Mouse (Mus musculus): Measurements from ENCODE around the gene Ptprg. TPM values are rescaled to one million over a fixed set of nuclear protein-coding genes. Genes with fewer than 3 reads are reported as not detected.

The Ptprg gene
- total RNA-seq, 4 experiments from 2014 or later = 67.3 to 90.1 (median 75.5) TPM

DNA sequence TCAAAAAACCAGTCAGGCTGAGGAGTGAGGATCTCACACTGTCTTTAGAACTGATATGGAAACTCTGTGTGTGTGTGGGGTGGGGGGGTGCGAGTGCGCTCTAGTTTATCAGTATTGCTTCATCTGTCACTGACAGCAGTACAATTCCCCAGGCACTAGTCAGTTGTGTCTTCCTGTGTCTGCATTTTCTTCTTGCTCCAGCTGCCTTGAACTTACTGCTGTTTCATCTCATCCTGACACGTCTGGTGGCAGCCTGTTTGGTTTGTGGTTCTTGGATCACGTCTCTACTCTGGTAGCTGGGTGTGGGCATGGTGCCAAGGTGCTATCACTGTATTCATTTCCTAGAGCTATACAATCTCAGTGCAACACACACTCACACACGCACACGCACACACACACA is 64.0 kb downstream of the Ptprg start:
- no peak for DNase-seq (ENCODE audit: low spot score in 2 of 2)

DNA sequence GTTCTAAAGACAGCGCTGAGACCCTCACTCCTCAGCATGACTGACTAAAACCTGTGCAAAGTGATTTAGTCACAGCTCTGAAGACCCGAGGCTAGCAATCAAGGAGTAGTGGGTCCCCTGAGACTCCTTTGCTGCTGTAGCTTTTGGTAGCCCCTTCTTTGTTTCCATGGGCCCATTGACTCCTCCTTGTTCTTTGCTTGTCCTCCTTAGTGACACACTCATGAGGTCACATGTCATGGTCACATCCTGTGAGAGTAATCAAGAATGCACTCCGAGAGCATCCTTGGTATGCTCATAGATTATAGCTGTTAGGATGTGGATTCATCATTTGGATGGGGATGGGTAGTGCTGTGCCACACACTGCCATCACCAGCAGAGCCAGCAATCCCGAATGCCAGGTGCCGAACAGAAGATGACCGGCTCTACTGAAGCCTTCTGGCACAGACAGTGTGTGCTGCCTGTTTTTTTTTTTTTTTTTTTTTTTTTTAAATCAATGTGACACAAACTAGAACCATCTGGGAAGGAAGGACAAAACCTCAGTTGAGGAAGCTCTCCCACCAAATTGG is 64.9 kb downstream of the Ptprg start:
- DNase-seq (ENCODE audit: low spot score in 2 of 2) = no peak

DNA sequence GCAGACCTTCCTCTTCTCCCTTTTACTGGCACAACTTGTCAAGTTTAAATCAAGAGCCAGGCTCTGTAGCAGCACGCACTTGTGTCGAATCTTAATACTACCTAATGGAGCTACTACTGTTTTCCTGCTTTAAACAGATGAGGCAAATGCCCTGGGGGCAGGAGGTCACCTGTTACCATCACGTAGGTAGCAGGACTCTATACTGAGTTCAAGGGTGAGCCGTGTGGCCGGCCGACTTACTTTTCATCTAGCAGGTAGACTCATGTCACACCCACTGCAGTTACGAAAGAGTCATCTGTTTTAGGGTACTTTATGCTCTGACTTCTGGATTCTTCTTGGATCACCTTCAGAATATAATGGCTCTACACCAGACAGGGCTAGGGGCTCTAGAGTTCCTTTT is 66.3 kb downstream of the Ptprg start:
- DNase-seq (ENCODE audit: low spot score in 2 of 2) = no peak

DNA sequence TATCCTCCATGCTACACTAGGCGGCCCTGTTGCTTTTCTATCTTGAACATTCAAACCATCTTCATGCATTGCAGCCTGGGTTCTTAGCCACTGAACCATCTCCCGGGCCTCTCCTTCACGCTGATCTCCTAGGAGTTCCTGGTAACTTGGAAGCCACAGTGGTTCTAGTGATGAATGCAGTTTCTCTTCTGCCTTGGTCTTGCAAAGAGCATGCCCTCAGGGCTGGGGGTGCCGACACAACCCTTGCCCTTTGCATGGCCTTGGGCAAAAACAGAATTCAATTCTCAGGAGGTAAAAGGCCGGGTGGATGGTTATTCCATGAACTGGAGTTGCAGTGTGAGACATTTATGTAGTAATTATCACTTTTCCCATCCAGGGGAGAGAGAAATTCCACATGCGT is 67.0 kb downstream of the Ptprg start:
- no peak for DNase-seq (ENCODE audit: low spot score in 2 of 2)

DNA sequence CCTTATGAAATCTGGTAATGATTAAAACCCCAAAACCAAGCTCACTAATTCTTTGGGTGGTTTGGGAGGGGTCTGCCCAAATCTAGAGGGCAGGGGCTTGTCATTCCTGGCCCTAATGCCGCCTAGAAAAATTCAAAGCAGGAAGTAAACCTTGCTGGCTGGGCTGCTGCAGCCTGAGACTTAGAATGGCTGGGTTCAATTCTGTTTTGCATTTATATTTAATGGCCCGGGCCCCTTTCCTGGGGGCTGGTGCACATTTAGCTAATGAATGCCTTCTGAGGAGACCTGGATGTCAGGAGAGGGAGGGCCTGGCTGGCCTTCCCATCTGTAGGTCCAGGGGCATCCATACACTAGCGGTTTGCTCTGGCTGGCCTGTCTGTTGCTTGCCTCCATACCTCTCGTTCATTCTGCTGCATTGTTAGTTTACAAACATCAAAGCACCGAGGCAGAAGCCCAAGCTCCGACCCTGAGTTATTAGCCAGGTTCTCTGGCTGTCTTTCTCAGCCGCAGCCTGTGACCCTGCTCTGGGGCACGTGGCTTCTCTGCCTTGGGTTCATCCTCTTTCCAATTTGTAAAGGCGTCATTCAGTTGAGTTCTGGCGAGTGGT is 67.7 kb downstream of the Ptprg start:
- DNase-seq (ENCODE audit: low spot score in 2 of 2) = no peak

DNA sequence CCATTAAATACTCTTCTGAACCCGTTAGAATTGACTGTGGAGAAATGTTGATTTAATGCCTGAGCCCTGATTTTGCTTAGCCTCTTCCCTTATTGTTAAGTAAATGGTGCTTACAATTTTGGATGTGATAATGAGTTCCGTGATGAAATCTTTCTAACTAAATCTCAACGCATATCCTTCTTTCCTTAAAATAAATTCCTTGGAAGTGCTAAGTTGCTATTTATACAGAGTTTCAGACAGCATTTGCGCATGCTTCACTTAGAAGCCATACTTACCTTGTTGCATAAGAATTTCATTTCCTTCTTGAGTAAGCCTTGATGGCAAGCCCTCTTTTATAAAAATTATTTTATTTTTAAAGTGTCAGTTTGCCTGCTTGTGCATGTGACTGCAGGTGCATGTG is 70.2 kb downstream of the Ptprg start:
- DNase-seq (ENCODE audit: low spot score in 2 of 2) = no peak

DNA sequence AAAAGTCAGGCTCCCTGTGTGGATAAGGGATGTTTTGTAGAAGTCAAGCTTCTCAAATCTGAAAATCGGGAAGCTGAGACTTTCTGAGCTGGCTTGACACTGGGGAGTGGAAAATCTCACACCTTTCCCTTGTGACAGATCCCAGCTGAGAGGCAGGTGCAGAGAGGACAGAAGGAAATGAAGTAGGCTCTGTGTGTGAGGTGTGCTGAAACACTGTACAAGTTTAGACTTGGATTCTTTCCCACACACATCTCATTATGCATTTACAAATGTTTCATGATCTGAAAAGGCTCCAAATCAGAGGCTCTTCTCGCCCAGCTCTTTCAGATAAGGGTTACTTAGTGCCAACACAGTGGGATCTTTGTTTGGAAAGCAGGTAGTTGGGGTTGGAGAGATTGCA is 77.4 kb downstream of the Ptprg start:
- no peak for DNase-seq (ENCODE audit: low spot score in 2 of 2)

DNA sequence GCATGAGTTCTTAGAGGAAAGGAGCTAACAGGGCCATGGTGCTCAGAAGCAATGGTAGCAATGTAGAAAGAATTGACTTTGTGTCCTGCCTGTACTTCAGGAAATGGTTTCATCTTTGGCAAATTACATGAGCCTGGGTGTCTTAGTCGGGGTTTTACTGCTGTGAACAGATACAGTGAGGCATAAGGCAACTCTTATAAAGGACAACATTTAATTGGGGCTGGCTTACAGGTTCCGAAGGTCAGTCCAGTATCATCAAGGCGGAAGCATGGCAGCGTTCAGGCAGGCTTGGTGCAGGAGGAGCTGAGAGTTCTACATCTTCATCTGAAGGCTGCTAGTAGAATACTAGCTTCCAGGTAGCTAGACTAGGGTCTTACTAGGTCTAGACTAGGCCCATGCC is 78.2 kb downstream of the Ptprg start:
- DNase-seq (ENCODE audit: low spot score in 2 of 2) = no peak

DNA sequence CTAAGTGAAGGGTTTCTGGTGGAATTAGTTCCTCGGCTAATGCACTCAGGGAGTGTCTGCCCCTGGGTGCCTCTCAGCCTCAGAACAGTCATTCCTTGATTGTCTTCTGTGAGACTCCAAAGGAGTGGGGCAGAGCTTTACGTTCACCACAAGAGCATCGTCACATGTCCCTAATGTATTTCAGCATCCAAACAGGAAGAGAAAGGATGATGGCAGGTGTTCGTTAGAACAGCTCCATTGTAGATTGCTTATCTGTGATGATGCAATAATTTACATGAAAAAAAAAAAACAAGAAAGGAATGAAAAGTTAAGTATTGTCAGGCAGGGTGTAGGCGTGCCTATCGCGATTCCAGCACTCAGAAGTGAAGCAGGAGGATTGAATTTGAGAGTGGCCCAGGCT is 84.3 kb downstream of the Ptprg start:
- DNase-seq (ENCODE audit: low spot score in 2 of 2) = no peak

DNA sequence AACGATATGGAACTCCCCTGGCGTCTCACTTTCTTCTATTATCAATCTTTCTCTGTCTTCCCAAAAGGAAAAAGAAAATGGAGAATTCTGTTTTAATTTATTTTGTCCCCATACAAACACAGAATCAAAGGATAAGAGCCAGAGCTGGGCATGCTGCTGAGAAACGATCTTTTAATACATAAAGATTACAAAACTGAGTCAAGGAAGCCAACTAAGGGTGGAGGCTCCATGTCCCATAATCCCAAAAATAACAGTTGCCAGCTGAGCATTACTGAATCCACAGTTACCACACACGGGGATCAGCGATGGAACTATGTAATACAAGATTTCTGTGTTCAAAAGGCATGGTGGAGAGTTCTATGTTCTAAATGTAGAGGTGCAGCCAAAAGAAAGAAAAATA is 86.0 kb downstream of the Ptprg start:
- no peak for DNase-seq (ENCODE audit: low spot score in 2 of 2)

DNA sequence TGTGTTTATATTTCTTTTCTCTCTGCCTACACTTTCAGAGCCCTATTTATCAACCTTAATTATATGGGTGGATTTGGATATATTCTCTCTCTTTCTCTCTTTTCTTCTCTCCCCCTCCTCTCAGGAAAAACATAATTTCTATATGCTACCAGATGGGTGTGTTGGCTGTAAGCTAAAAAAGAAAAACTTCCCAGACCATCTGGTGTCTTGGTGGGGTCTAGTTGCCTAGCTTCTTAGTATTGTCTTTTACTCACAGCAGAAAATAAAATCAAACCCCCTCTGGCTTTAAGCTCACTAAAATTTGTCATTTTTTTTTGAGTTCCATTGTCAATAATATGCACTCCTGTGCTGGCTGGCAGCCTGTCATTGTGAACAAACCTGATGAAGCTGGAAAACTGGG is 87.0 kb downstream of the Ptprg start:
- no peak for DNase-seq (ENCODE audit: low spot score in 2 of 2)

DNA sequence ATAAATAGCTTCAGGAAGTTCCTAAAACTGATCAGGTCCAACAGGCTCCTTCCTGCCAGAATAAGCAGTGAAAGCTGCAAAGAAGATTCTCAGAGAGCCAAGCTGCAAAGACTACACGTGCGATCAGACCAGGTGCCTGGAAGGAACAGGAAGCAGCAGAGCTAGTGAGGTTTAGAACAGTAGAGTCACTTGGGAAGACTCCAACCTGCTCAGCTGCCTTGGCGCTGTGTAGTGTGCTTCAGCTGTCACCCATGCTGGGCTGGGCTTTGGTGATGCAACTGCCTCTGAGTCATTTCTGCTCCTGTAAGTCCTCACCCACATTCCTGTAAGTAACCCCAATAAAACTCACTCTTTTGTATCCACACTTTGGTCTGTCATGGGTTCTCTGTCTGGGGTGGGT is 87.7 kb downstream of the Ptprg start:
- DNase-seq (ENCODE audit: low spot score in 2 of 2) = peak in 1 of 2 experiments; percentile 60

DNA sequence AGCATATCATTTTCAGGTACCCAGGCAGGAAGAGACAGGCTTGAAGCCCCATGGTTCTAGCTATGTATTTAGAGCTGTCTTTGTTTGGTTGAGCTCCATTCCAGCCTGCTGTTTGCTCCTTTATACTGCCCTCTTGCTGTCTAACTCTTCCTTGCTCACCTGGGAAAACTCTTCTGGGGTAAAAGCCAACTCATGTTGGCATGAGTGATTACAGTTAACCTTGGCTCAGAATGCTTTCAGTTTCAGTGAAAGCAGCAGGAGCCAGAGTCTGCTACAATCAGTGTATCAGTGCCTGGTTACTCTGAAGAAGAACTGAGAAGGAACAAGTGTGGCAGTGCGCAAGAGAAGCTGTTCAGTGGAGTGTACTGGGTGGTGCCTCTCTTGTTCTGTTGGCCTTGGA is 89.6 kb downstream of the Ptprg start:
- DNase-seq (ENCODE audit: low spot score in 2 of 2) = no peak

DNA sequence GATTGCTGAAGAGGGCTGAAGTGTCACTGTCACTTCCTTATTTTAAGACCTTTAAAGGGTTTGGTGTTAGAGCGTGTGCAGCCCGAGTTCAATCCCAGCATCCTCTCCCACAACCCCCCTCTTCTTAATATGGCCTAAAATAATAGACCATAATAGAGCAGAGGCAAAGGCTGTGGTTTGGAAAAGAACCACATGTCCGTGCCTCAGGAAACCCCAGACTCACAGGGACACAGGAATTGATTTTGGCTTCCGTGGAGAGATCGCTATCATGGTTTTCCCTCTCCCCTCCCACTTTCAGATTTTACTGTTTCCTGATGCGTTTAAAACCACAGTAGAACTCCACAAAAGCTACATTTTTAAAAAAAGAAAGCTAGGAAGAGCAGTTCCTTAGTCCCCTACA is 104.0 kb downstream of the Ptprg start:
- DNase-seq (ENCODE audit: low spot score in 2 of 2) = no peak

DNA sequence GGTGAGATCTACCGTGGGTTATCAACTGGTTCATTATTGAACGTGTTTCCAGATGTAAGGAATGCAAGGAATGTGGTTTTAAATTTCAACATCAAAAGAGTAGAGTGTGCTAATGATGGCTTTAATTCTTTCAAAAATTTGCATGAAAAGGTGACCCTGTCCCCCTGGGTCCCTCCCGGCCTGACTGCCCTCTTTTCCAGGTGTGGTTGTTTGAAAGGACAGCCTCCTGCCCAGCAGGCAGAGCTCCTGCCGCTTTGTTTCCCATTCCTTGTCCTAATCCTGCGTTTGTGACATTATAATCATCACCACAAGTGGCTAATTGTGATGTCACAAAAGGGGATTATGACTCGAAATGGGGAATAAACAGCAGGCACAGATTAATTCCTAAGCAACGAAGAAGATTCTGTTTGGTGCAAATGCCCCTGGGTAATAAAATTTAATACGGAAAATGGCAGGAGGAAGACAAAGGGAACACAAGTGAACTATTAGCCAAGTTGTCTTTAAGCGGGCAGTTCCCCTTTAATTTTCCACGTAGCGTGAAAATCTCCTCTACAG is 110.4 kb downstream of the Ptprg start:
- no peak for DNase-seq (ENCODE audit: low spot score in 2 of 2)

DNA sequence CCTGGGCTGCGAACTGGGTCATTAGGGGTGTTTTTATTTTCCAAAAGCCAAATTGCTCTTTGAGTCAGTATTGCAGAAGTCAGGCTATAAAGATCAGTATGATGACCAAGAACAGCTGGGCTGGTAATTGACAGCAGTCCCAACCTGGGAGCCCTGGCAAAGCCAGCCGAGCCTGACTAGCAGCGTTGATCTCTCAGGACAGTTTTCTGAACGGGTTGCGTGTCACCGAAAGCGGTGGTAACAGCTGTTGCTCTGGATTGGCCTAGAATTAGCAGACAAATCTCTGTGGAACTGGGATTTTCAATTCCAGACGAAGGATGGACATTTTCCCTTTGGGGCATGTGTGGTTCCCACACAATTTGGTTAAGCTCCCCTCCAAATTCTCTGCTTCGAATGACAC is 111.0 kb downstream of the Ptprg start:
- DNase-seq (ENCODE audit: low spot score in 2 of 2) = no peak

DNA sequence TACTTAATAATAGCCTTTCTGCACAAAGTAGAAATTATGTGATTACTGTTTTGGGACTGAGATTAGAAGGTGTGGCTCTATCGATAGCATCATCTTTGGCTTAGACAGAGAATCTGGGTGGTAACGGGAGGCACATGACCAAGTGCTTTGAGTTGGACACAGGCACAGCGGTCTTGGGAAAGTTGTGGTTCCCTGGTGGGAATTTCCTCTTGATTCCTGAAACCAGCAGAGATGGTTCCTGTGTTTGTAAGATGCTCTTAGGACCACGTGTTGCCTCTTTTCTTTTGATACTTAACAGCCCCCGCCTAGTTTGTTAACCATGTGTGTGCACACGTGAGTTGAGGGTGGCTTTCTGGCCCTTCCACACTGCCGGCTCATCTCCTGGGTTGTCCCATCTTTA is 111.7 kb downstream of the Ptprg start:
- DNase-seq (ENCODE audit: low spot score in 2 of 2) = no peak

DNA sequence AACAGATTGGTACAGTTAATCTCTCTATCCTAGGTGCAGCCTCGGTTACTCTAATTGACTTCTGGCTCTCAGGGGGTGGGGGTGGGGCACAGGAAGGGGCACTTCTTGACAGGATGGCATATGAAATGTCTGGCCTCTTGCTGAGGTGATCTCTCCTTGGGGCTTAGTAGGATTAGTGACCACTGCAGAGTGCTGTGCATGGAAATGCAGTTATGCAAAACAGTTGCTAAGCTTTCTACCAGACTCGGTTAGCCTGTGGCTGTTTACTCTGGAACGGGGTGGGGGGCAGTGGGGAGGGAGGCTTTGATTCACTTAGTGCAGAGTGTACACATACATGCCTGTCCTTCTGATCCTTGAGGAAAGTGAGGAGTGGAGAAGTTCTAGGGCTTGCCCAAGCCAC is 114.4 kb downstream of the Ptprg start:
- no peak for DNase-seq (ENCODE audit: low spot score in 2 of 2)

DNA sequence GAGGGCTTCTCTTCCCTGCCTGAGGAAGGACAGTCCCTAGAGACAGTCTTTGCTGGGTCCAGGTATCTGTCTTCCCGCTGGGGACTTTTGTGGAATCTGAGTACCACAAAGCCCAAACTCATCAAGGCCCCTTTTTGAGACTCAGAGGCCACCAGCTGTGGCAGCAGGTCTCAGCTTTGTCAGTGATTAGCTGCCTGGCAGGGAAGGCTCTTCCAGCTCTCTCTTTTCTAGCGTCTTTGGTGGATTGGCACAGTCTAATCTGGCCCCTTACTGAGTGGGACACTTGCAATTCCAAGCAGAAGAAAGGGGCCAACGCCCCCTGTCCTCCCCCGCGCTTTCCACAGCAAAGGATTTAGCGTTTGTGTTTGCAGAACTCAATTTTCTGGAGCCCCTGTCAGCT is 117.5 kb downstream of the Ptprg start:
- no peak for DNase-seq (ENCODE audit: low spot score in 2 of 2)

DNA sequence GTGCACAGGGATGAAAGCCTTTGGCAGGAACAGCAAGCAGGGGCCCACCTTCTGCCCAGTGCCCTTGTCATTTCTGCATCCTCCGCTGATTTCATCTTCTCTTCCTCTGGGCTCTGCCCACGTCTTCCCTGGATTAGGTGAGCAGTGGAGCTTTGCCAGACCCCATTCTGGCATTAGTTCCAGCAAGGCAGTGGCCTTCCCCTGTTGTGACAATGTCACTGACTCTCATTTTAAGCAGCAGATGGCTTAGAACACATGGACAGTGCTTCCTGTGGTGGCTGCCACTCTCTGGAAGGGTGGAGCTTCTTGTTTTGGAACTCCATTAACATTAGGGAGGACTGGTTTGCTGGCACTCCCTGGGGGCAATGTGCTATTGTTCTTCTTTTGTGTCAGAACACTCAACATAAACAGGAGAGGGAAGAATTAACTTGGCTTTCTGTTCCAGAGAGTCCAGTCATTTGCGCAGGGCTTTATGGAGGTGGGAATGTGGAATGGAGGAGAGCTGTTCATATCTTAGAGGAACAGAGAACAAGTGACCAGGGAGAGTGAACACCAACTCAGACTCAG is 119.7 kb downstream of the Ptprg start:
- DNase-seq (ENCODE audit: low spot score in 2 of 2) = no peak

DNA sequence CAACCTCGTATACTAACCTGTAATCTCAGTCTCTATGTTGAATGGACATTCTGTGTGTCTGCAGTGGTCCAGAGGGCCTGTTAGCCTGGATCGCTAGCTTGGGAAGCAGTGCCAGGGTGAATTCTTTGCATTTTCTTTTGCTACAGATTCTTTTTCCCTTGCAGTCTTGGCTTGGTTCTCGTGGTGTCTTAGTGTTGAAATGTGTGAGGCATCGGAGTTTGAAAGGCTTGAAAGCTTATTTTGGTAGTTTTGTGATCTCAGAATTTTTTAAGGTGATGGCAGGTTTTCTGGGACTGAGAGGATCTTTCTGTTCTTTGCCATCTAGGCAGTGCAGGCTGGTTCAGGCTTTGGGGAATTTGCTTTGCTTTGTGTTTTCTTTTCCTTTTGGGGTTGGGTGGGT is 124.9 kb downstream of the Ptprg start:
- DNase-seq (ENCODE audit: low spot score in 2 of 2) = no peak

DNA sequence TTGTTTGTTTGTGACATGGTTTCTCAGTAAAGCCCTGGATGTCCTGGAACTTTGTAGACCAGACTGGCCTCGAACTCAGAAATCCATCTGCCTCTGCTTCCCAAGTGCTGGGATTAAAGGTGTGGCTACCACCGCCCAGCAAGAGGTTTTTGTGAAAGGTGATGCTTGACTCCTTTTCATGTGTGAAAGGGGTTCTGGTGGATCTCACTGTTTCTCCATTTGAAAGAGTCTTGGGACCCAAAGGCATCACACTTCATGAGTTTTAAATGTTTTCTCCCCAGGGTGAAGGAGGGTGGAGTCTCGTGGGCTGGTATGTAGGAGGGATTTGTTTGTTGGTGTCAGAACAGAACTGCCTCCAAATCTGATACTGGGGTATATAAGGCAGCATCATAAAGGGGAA is 126.4 kb downstream of the Ptprg start:
- DNase-seq (ENCODE audit: low spot score in 2 of 2) = no peak

DNA sequence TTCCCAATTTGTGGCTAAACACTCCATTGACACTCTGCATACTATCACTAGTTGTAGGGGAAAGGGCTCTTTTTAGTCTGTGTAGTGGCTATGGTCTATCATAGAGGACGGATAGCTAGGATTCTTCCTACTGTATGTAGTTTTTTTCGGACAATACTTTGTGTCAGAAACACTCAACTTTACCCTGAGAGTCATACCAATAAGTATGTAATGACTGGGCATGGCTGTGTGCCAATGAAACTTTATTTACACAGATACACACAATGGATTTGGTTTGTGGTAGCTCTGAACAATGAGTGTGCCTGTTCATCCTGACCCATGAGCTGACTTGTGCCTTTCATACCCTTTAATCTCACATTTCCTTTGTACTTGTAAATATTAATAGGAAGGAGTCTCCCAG is 127.3 kb downstream of the Ptprg start:
- no peak for DNase-seq (ENCODE audit: low spot score in 2 of 2)
